Mouse (Mus musculus) lung, adult 2 months (tissue): Measurements from ENCODE around the gene Cspg4.

Experiments used
- CTCF ChIP-seq: fragments of 200-500 bp; IDR thresholded peaks from 2 replicates; pipeline ENCODE4 v1.5.1; 2011; ENCODE audit warnings: mild to moderate bottlenecking, low read length, control low read depth; ENCODE audit not compliant: insufficient read depth
- POLR2A ChIP-seq: fragments of 200-500 bp; IDR thresholded peaks from 2 replicates; pipeline ENCODE4 v1.6.1; 2011; ENCODE audit warnings: low read depth, mild to moderate bottlenecking, control low read depth, low read length, borderline replicate concordance; ENCODE audit errors: extremely low read depth

GRCm38 (mm10) chr9:56868292-56868691 lies 3.5 kb downstream of the Cspg4 start:
- TF ChIP-seq CTCF (no peak), POLR2A (peak; percentile 26; the same call in 1 of the 2 replicates)
